8 mouse cellular contexts compared by ENCODE assay signal in genomic region chr4:40757157-40757779, GRCm38 (mm10). TPM values are rescaled to one million over a fixed set of nuclear protein-coding genes. Genes with fewer than 3 reads are reported as not detected.
DNase-seq lines count a peak whose midpoint lies in the region; ATAC-seq and TF ChIP-seq lines count a peak whose summit lies in the region.

No protein-coding gene starts in this region.

- WGBS in lung, embryonic 14.5 days, result under 1% methylated on average over 37 of the region's 39 CpGs
- WGBS in forebrain, embryonic 15.5 days, result under 1% methylated on average over 38 of the region's 39 CpGs
- WGBS in liver, embryonic 13.5 days (ENCODE audit: insufficient replicate concordance), result under 1% methylated on average over 39 of the region's 39 CpGs
- WGBS in stomach, embryonic 16.5 days, result 0% methylated on average over 38 of the region's 39 CpGs

- H3K27me3 ChIP-seq in lung, embryonic 14.5 days (ENCODE audit: insufficient read depth, low read length), result no peaks in the 10 kb centered on the region
- 0 out of 2 replicates have a peak, but pooled peaks cover 2% of the 10 kb centered on the region for H3K27me3 ChIP-seq in forebrain, embryonic 15.5 days
- no peaks in the 10 kb centered on the region for H3K27me3 ChIP-seq in liver, embryonic 13.5 days
- H3K27me3 ChIP-seq in stomach, embryonic 16.5 days (ENCODE audit: control insufficient read depth, insufficient read depth, low read length), result no peaks in the 10 kb centered on the region

- 0 out of 2 replicates have a peak, but pooled peaks cover 2% of the 10 kb centered on the region for H3K4me1 ChIP-seq in lung, embryonic 14.5 days (ENCODE audit: insufficient read depth)
- peaks cover 12% of the 10 kb centered on the region for H3K4me1 ChIP-seq in forebrain, embryonic 15.5 days
- peaks cover 14% of the 10 kb centered on the region for H3K4me1 ChIP-seq in liver, embryonic 13.5 days (replicated peaks)
- 0 out of 2 replicates have a peak, but pooled peaks cover 3% of the 10 kb centered on the region for H3K4me1 ChIP-seq in stomach, embryonic 16.5 days (ENCODE audit: control insufficient read depth, insufficient read depth, low read length)

- H3K9ac ChIP-seq in lung, embryonic 14.5 days, result peak overlapping the region; percentile 89
- peak overlapping the region; percentile 85 for H3K9ac ChIP-seq in forebrain, embryonic 15.5 days (replicated peaks)
- peak overlapping the region; percentile 91 for H3K9ac ChIP-seq in liver, embryonic 13.5 days
- peak overlapping the region; percentile 77 for H3K9ac ChIP-seq in stomach, embryonic 16.5 days (ENCODE audit: low read length)

- peaks cover 29% of the 10 kb centered on the region for H3K36me3 ChIP-seq in lung, embryonic 14.5 days (ENCODE audit: insufficient read depth)
- H3K36me3 ChIP-seq in forebrain, embryonic 15.5 days, result peaks cover 31% of the 10 kb centered on the region
- peaks cover 33% of the 10 kb centered on the region for H3K36me3 ChIP-seq in liver, embryonic 13.5 days
- peaks cover 9% of the 10 kb centered on the region for H3K36me3 ChIP-seq in stomach, embryonic 16.5 days (ENCODE audit: control insufficient read depth, insufficient read depth, low read length)

- ATAC-seq in lung, embryonic 14.5 days (ENCODE audit: insufficient read depth), result peak; percentile 86
- ATAC-seq in activated CD4-positive, CD25-positive, alpha-beta regulatory T cell, adult 4 months, result peak; percentile 58
- ATAC-seq in forebrain, embryonic 15.5 days (replicated peaks), result peak; percentile 87
- peak; percentile 75 for ATAC-seq in liver, embryonic 13.5 days (ENCODE audit: low read depth)
- peak; percentile 78 for ATAC-seq in stomach, embryonic 16.5 days (ENCODE audit: insufficient read depth, low FRiP score)

- H3K27ac ChIP-seq in lung, embryonic 14.5 days (ENCODE audit: low read depth), result peak overlapping the region; percentile 32; the same call in 1 of the 2 replicates
- peak overlapping the region; percentile 63 for H3K27ac ChIP-seq in forebrain, embryonic 15.5 days (replicated peaks)
- peak overlapping the region; percentile 84 for H3K27ac ChIP-seq in liver, embryonic 13.5 days
- H3K27ac ChIP-seq in stomach, embryonic 16.5 days (ENCODE audit: low read length), result peak overlapping the region; percentile 72

- H3K4me3 ChIP-seq in lung, embryonic 14.5 days (ENCODE audit: low read depth, low read length), result peak overlapping the region; percentile 98
- H3K4me3 ChIP-seq in forebrain, embryonic 15.5 days, result peak overlapping the region; percentile 72
- H3K4me3 ChIP-seq in liver, embryonic 13.5 days (replicated peaks), result peak overlapping the region; percentile 99
- H3K4me3 ChIP-seq in stomach, embryonic 16.5 days (replicated peaks; ENCODE audit: low read length), result peak overlapping the region; percentile 74

- no peaks in the 10 kb centered on the region for H3K9me3 ChIP-seq in lung, embryonic 14.5 days (ENCODE audit: low read depth, low read length)
- no peaks in the 10 kb centered on the region for H3K9me3 ChIP-seq in forebrain, embryonic 15.5 days
- H3K9me3 ChIP-seq in liver, embryonic 13.5 days (replicated peaks), result no peaks in the 10 kb centered on the region
- H3K9me3 ChIP-seq in stomach, embryonic 16.5 days (replicated peaks; ENCODE audit: control insufficient read depth, low read length), result no peaks in the 10 kb centered on the region

- DNase-seq in lung, embryonic 14.5 days, result no peak
- DNase-seq in lung, postnatal 4 days, result no peak
- peak; percentile 31 for DNase-seq in liver, embryonic 13.5 days
- no peak for DNase-seq in spleen, postnatal 4 days (ENCODE audit: low spot score in 2 of 2)
- no peak for DNase-seq in thymus, postnatal 10 days (ENCODE audit: low spot score in 2 of 2)

- H3K4me2 ChIP-seq in lung, embryonic 14.5 days, result peak overlapping the region; percentile 72
- peak overlapping the region; percentile 84 for H3K4me2 ChIP-seq in forebrain, embryonic 15.5 days (replicated peaks)
- H3K4me2 ChIP-seq in liver, embryonic 13.5 days, result peak overlapping the region; percentile 82
- peak overlapping the region; percentile 81 for H3K4me2 ChIP-seq in stomach, embryonic 16.5 days (ENCODE audit: low read depth, low read length)

- no peak for TF ChIP-seq CTCF in lung, embryonic 14.5 days (IDR thresholded peaks at IDR 0.05; ENCODE audit: low read depth)

RNA-seq across cellular contexts. Expression of gene Smu1, which starts 0.5 kb away (rescaled TPM):
- 159 and 165 TPM in 2 replicates for polyA plus RNA-seq in lung, embryonic 14.5 days (2014; fragmentation: Nextera tagmentation; extraction: Ambion mirVana)
- polyA plus RNA-seq in activated CD4-positive, CD25-positive, alpha-beta regulatory T cell, adult 4 months (2017; shearing (Covaris generic)), result 100 to 1,000 TPM; 111 to 128 TPM
- polyA plus RNA-seq in forebrain, embryonic 15.5 days (2015; fragmentation: Nextera tagmentation; extraction: Ambion mirVana), result 153 and 154 TPM in 2 replicates
- polyA plus RNA-seq in liver, embryonic 13.5 days (2015; fragmentation: Nextera tagmentation; extraction: Ambion mirVana), result 96.1 and 106 TPM in 2 replicates
- polyA plus RNA-seq in stomach, embryonic 16.5 days (2015; fragmentation: Nextera tagmentation; extraction: Ambion mirVana), result 128 and 140 TPM in 2 replicates

RNA-seq across cellular contexts. Expression of gene Dnaja1, which starts 35.3 kb away (rescaled TPM):
- 386 and 393 TPM in 2 replicates for polyA plus RNA-seq in lung, embryonic 14.5 days (2014; fragmentation: Nextera tagmentation; extraction: Ambion mirVana)
- 100 to 1,000 TPM; 474 TPM for polyA plus RNA-seq in activated CD4-positive, CD25-positive, alpha-beta regulatory T cell, adult 4 months (2017; shearing (Covaris generic))
- 695 and 704 TPM in 2 replicates for polyA plus RNA-seq in forebrain, embryonic 15.5 days (2015; fragmentation: Nextera tagmentation; extraction: Ambion mirVana)
- 198 and 259 TPM in 2 replicates for polyA plus RNA-seq in liver, embryonic 13.5 days (2015; fragmentation: Nextera tagmentation; extraction: Ambion mirVana)
- 300 and 349 TPM in 2 replicates for polyA plus RNA-seq in stomach, embryonic 16.5 days (2015; fragmentation: Nextera tagmentation; extraction: Ambion mirVana)

RNA-seq across cellular contexts. Expression of gene Aptx, which starts 54.3 kb away (rescaled TPM):
- 28.3 and 29.1 TPM in 2 replicates for polyA plus RNA-seq in lung, embryonic 14.5 days (2014; fragmentation: Nextera tagmentation; extraction: Ambion mirVana)
- polyA plus RNA-seq in activated CD4-positive, CD25-positive, alpha-beta regulatory T cell, adult 4 months (2017; shearing (Covaris generic)), result 10 to 100 TPM; 29.8 to 34.2 TPM
- polyA plus RNA-seq in forebrain, embryonic 15.5 days (2015; fragmentation: Nextera tagmentation; extraction: Ambion mirVana), result 55.5 and 56.7 TPM in 2 replicates
- polyA plus RNA-seq in liver, embryonic 13.5 days (2015; fragmentation: Nextera tagmentation; extraction: Ambion mirVana), result 11.8 and 13.1 TPM in 2 replicates
- 24.1 and 24.2 TPM in 2 replicates for polyA plus RNA-seq in stomach, embryonic 16.5 days (2015; fragmentation: Nextera tagmentation; extraction: Ambion mirVana)

Comparison
In these comparisons a context has a peak if more than half of its experiments do, and no peak if none do; other contexts are left out.
1. H3K27ac ChIP-seq: peak in every context shown above with its lines; median percentile 84 in liver, embryonic 13.5 days; 72 in stomach, embryonic 16.5 days; 63 in forebrain, embryonic 15.5 days; 32 in lung, embryonic 14.5 days.